Mouse (Mus musculus) cortical plate, adult 2 months (tissue): ENCODE results near the gene Mphosph6.

Experiments used
- CTCF ChIP-seq: fragments of 200-500 bp; IDR thresholded peaks from 2 replicates; pipeline ENCODE4 v1.5.1; 2011; ENCODE audit warnings: mild to moderate bottlenecking, control low read depth, low read length; ENCODE audit not compliant: insufficient read depth; ENCODE audit errors: extremely low read depth
- POLR2A ChIP-seq: fragments of 200-500 bp; IDR thresholded peaks from 2 replicates; pipeline ENCODE4 v1.6.1; 2011; ENCODE audit warnings: mild to moderate bottlenecking, low read length, control low read depth; ENCODE audit not compliant: insufficient read depth; ENCODE audit errors: extremely low read depth

- TF ChIP-seq CTCF (no peak), POLR2A (no peak)
These were observed 22.4 kb downstream of the Mphosph6 start for GRCm38 (mm10) chr8:117779344-117779743.
